Mouse (Mus musculus) spleen, adult 2 months (tissue): ENCODE measurements around the gene Hs2st1.

ENCODE experiments used
- CTCF ChIP-seq: fragments of 200-500 bp; IDR thresholded peaks from 2 replicates; pipeline ENCODE4 v1.5.1; 2011; ENCODE audit warnings: mild to moderate bottlenecking, inconsistent platforms; ENCODE audit not compliant: insufficient read depth, insufficient read length, insufficient replicate concordance; ENCODE audit errors: extremely low read depth
- POLR2A ChIP-seq: fragments of 200-500 bp; IDR thresholded peaks from 2 replicates; pipeline ENCODE4 v1.6.1; 2011; ENCODE audit warnings: low read depth, low read length, inconsistent platforms

GRCm38 (mm10) chr3:144553942-144554341 is 16.0 kb downstream of the Hs2st1 start:
- no peak for TF ChIP-seq CTCF
- no peak for TF ChIP-seq POLR2A
